Mouse (Mus musculus) CD4-positive naive resting alpha-beta T cell, adult 76 days (primary cell): Measurements from ENCODE around the gene Gm6482. TPM values are rescaled to one million over a fixed set of nuclear protein-coding genes. Genes with fewer than 3 reads are reported as not detected.

Experiments
- total RNA-seq: library from RNA; stranded (reverse); gene quantifications from one replicate; pipeline ENCODE4 v1.2.4, GENCODE M21; 2023

Gm6482 gene
- total RNA-seq: not detected

GRCm38 (mm10) chr14:41408181-41408580, at the start of gene Gm6482:
Gene Gm6482 (minus strand): TSS chr14:41408281.

DNA sequence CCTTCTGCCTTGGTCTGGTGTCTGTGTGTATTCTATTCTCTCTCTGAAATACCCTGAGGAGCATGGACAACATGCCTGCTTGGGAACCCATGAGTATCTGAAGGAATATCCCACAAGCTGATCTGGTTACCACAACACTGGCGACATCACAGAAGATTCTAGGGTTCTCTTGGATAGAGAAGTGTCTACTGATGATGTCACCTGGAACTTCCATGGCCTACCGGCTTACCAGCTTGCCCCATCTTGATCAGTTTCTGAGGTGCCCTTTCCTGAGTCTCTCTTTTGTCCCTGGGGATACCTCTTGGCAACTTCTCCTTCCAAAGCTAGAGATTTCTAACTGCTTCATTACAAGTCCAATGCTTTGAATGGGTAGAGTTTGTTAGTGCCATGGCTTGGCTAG, 45.3 kb upstream of the Gm6482 start, which contains the start of gene Gm7954:
TSS of gene Gm7954 (minus strand) at position 101 of the 400 bp plus-strand sequence.

GRCm38 (mm10) chr14:41386279-41386678, 21.8 kb downstream of the Gm6482 start, which contains the start of gene Gm7945:
Gene Gm7945 (minus strand): TSS chr14:41386379.

Other genes starting within 250 kb of the Gm6482 start
- not detected for gene Sftpd, start 223.1 kb downstream of the Gm6482 start, total RNA-seq
- not detected for gene Gm2832, start 129.5 kb downstream of the Gm6482 start, total RNA-seq
- not detected for gene Gm5798, start 59.7 kb downstream of the Gm6482 start, total RNA-seq
- gene Gm7945, start 21.9 kb downstream of the Gm6482 start, total RNA-seq: not detected
- gene Gm7954, start 45.2 kb upstream of the Gm6482 start, total RNA-seq: not detected
- not detected for gene Gm3486, start 81.2 kb upstream of the Gm6482 start, total RNA-seq
- gene Gm7970, start 147.3 kb upstream of the Gm6482 start, total RNA-seq: not detected
- gene 1700049E17Rik2, start 164.9 kb upstream of the Gm6482 start, total RNA-seq: not detected
- gene Gm3072, start 216.3 kb upstream of the Gm6482 start, total RNA-seq: not detected
- not detected for gene Gm3676, start 238.2 kb upstream of the Gm6482 start, total RNA-seq